Mouse (Mus musculus): ENCODE measurements around the gene BC024978.
"Not testable (repeated sequence)": the region's sequence is repeated elsewhere in the genome, so short reads cannot be mapped to it uniquely, and the experiment has no call there.

BC024978 gene

GRCm38 (mm10) chr7:27224877-27225575 is 29.4 kb downstream of the BC024978 start:
- peak; percentile 47 for DNase-seq (ENCODE audit: low spot score)

- no peak for DNase-seq (ENCODE audit: low spot score)
Measured at GRCm38 (mm10) chr7:27227276-27227675, 31.7 kb downstream of the BC024978 start.

GRCm38 (mm10) chr7:27227676-27228075 is 32.1 kb downstream of the BC024978 start:
- no peak for DNase-seq (ENCODE audit: low spot score)

- DNase-seq (ENCODE audit: low spot score): peak; percentile 91
Measured at GRCm38 (mm10) chr7:27228281-27228821, 32.8 kb downstream of the BC024978 start, which contains the start of gene Itpkc. Gene Itpkc (minus strand): TSS chr7:27228661.

- DNase-seq (ENCODE audit: low spot score): no peak
Measured at GRCm38 (mm10) chr7:27228865-27229264, 33.3 kb downstream of the BC024978 start.

GRCm38 (mm10) chr7:27230781-27231180 is 35.2 kb downstream of the BC024978 start:
- DNase-seq (ENCODE audit: low spot score): no peak

GRCm38 (mm10) chr7:27231693-27232331 is 36.2 kb downstream of the BC024978 start:
- peak; percentile 80 for DNase-seq (ENCODE audit: low spot score)

- DNase-seq (ENCODE audit: low spot score): peak; percentile 94
Measured at GRCm38 (mm10) chr7:27232781-27233281, 37.2 kb downstream of the BC024978 start, which contains the start of gene Coq8b. Gene Coq8b (plus strand): TSS chr7:27233023.

- no peak for DNase-seq (ENCODE audit: low spot score)
Measured at GRCm38 (mm10) chr7:27233300-27233699, 37.7 kb downstream of the BC024978 start.

GRCm38 (mm10) chr7:27235726-27236125 is 40.1 kb downstream of the BC024978 start:
- DNase-seq (ENCODE audit: low spot score): no peak

GRCm38 (mm10) chr7:27237527-27237926 is 41.9 kb downstream of the BC024978 start:
- DNase-seq (ENCODE audit: low spot score): no peak

- no peak for DNase-seq (ENCODE audit: low spot score)
Measured at GRCm38 (mm10) chr7:27238568-27238967, 43.0 kb downstream of the BC024978 start.

GRCm38 (mm10) chr7:27243211-27243610 is 47.6 kb downstream of the BC024978 start:
- DNase-seq (ENCODE audit: low spot score): no peak

GRCm38 (mm10) chr7:27244088-27244487 is 48.5 kb downstream of the BC024978 start:
- DNase-seq (ENCODE audit: low spot score): not testable (repeated sequence)

GRCm38 (mm10) chr7:27249146-27249545 is 53.6 kb downstream of the BC024978 start:
- DNase-seq (ENCODE audit: low spot score): no peak

- no peak for DNase-seq (ENCODE audit: low spot score)
Measured at GRCm38 (mm10) chr7:27249928-27250327, 54.3 kb downstream of the BC024978 start.

GRCm38 (mm10) chr7:27251946-27252345 is 56.4 kb downstream of the BC024978 start:
- no peak for DNase-seq (ENCODE audit: low spot score)

- DNase-seq (ENCODE audit: low spot score): no peak
Measured at GRCm38 (mm10) chr7:27255721-27256120, 60.1 kb downstream of the BC024978 start.

GRCm38 (mm10) chr7:27257046-27257851 is 61.7 kb downstream of the BC024978 start:
- peak; percentile 76 for DNase-seq (ENCODE audit: low spot score)

GRCm38 (mm10) chr7:27257852-27258204 is 62.2 kb downstream of the BC024978 start:
- DNase-seq (ENCODE audit: low spot score): no peak

GRCm38 (mm10) chr7:27258205-27258899 is 62.8 kb downstream of the BC024978 start, which contains the start of gene Numbl:
Gene Numbl (plus strand): TSS chr7:27258433.
- DNase-seq (ENCODE audit: low spot score): peak; percentile 93

Measured in layer of hippocampus, adult 11-12 months (tissue).